Mouse (Mus musculus) embryonic facial prominence, embryonic 11.5 days (tissue): Measurements from ENCODE around the gene Top2a. TPM values are rescaled to one million over a fixed set of nuclear protein-coding genes. Genes with fewer than 3 reads are reported as not detected.
A peak's percentile ranks its signal among the peaks of the same experiment; 100 is the strongest.

ENCODE experiments used
- ATAC-seq: fragments of 200-750 bp; cut with Nextera tagmentation; replicated peaks from 2 replicates; pipeline ENCODE4 v1.8.0; 2017; ENCODE audit warnings: low read depth; ENCODE audit not compliant: insufficient number of reproducible peaks, low FRiP score, low TSS enrichment
- DNase-seq: peaks from one replicate; pipeline ENCODE4 v3.0.0-alpha.2; 2015; ENCODE audit warnings: low spot score
- H3K27ac ChIP-seq: fragments of 300-500 bp; sonication (generic); replicated peaks from 2 replicates; pipeline ENCODE4 v1.5.1; 2014; ENCODE audit warnings: mild to moderate bottlenecking, low read depth, low read length, control low read depth
- H3K27me3 ChIP-seq: fragments of 300-500 bp; sonication (generic); 2 replicates; pipeline ENCODE4 v1.6.1; 2014; ENCODE audit warnings: mild to moderate bottlenecking, low read length, moderate library complexity, mixed read lengths; ENCODE audit not compliant: control insufficient read depth, insufficient read depth
- H3K36me3 ChIP-seq: fragments of 300-500 bp; sonication (generic); replicated peaks from 2 replicates; pipeline ENCODE4 v1.6.1; 2014; ENCODE audit warnings: low read depth, mild to moderate bottlenecking, low read length, moderate library complexity, mixed read lengths; ENCODE audit not compliant: control insufficient read depth, insufficient read depth
- H3K4me1 ChIP-seq: fragments of 300-500 bp; sonication (generic); 2 replicates; pipeline ENCODE4 v1.6.1; 2014; ENCODE audit warnings: low read length, mixed read lengths; ENCODE audit not compliant: control insufficient read depth, insufficient read depth
- H3K4me2 ChIP-seq: fragments of 300-500 bp; sonication (generic); 2 replicates; pipeline ENCODE4 v1.6.1; 2014; ENCODE audit warnings: low read depth, mild to moderate bottlenecking, control low read depth, low read length, moderate library complexity
- H3K4me3 ChIP-seq: fragments of 300-500 bp; sonication (generic); 2 replicates; pipeline ENCODE4 v1.5.1; 2014; ENCODE audit warnings: low read depth, low read length, control low read depth
- H3K9ac ChIP-seq: fragments of 300-500 bp; sonication (generic); replicated peaks from 2 replicates; pipeline ENCODE4 v1.6.1; 2014; ENCODE audit warnings: mild to moderate bottlenecking, control low read depth, low read length
- H3K9me3 ChIP-seq: fragments of 300-500 bp; sonication (generic); replicated peaks from 2 replicates; pipeline ENCODE4 v1.6.1; 2016; ENCODE audit warnings: mild to moderate bottlenecking, low read length, inconsistent platforms, mixed read lengths; ENCODE audit not compliant: control insufficient read depth
- WGBS: fragments of 180-500 bp; shearing (Covaris S2); extraction: QIAGEN DNeasy Blood & Tissue Kit; methylation state at CpG from one replicate; pipeline ENCODE4 v1.1.7; 2014; 5-methylcytosine and 5-hydroxymethylcytosine counted together
- polyA plus RNA-seq: library from polyadenylated mRNA; unstranded; fragments of >200 nt; fragmentation: Nextera tagmentation; extraction: Ambion mirVana; gene quantifications from 2 replicates; pipeline ENCODE4 v1.2.1, GENCODE M21; 2014

Top2a gene
- polyA plus RNA-seq, 1 experiment from 2014 or later: 439 TPM

DNA sequence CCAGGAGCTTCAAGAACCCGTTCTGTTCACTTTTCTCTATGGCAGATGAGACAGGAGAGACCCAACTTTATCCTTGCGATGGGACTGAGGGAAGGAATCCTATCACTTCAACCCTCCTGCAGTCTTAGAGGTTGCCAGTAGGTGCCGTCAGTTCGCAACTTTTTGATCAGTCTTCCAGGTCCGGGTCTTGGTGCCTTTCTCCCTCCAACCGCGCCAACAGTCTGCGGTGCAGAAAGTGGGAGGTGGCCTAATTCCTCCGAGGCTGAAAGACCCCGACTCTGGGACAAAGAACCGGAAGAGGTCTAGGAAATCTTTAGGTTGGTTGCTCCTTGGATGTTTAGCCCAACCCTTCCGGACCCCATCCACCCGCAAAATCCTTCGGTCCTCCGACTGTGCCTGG is 15.8 kb upstream of the Top2a start:
- H3K36me3 ChIP-seq: no peaks in the 10 kb centered on the region
- peak overlapping the region; percentile 91 for H3K4me3 ChIP-seq
- WGBS: under 1% methylated on average over 15 of the region's 15 CpGs
- peak overlapping the region; percentile 96 for H3K9ac ChIP-seq
- H3K4me2 ChIP-seq: peak overlapping the region; percentile 95
- no peaks in the 10 kb centered on the region for H3K9me3 ChIP-seq
- ATAC-seq (peak; percentile 77), DNase-seq (peak; percentile 95)
- H3K27ac ChIP-seq: peak overlapping the region; percentile 97
- no peaks in the 10 kb centered on the region for H3K27me3 ChIP-seq
- H3K4me1 ChIP-seq: no peaks in the 10 kb centered on the region; the same call in 1 of the 2 replicates

- H3K27me3 ChIP-seq: no peaks in the 10 kb centered on the region
Observed at GRCm38 (mm10) chr11:99036254-99036653, 12.3 kb upstream of the Top2a start.

GRCm38 (mm10) chr11:99035350-99035749 is 11.4 kb upstream of the Top2a start:
- Histone ChIP-seq H3K9me3 (no peaks in the 10 kb centered on the region), H3K9ac (no peak overlapping the region), H3K4me3 (no peak overlapping the region), H3K36me3 (no peaks in the 10 kb centered on the region), H3K27me3 (no peaks in the 10 kb centered on the region), H3K4me1 (no peaks in the 10 kb centered on the region), H3K4me2 (no peak overlapping the region), H3K27ac (no peak overlapping the region)
- DNase-seq (peak; percentile 43), ATAC-seq (no peak)
- 70% methylated on average over 4 of the region's 4 CpGs for WGBS

More at GRCm38 (mm10) chr11:99036254-99036653, 12.3 kb upstream of the Top2a start:
- H3K36me3 ChIP-seq: no peaks in the 10 kb centered on the region
- no peak overlapping the region for H3K9ac ChIP-seq
- H3K4me3 ChIP-seq: no peak overlapping the region
- 64% methylated on average over 6 of the region's 6 CpGs for WGBS
- DNase-seq: no peak
- no peak overlapping the region for H3K27ac ChIP-seq
- ATAC-seq: no peak
- no peak overlapping the region for H3K4me2 ChIP-seq
- H3K4me1 ChIP-seq: no peaks in the 10 kb centered on the region
- H3K9me3 ChIP-seq: no peaks in the 10 kb centered on the region

GRCm38 (mm10) chr11:99026899-99027440 is 3.0 kb upstream of the Top2a start:
- Histone ChIP-seq H3K4me2 (no peak overlapping the region), H3K4me1 (no peaks in the 10 kb centered on the region; the same call in 1 of the 2 replicates), H3K36me3 (peaks cover under 1% of the 10 kb centered on the region; the same call in 1 of the 2 replicates), H3K27ac (no peak overlapping the region), H3K27me3 (no peaks in the 10 kb centered on the region), H3K9ac (no peak overlapping the region), H3K9me3 (no peaks in the 10 kb centered on the region), H3K4me3 (no peak overlapping the region)
- no peak for ATAC-seq
- 85% methylated on average over 12 of the region's 12 CpGs for WGBS
- no peak for DNase-seq

DNA sequence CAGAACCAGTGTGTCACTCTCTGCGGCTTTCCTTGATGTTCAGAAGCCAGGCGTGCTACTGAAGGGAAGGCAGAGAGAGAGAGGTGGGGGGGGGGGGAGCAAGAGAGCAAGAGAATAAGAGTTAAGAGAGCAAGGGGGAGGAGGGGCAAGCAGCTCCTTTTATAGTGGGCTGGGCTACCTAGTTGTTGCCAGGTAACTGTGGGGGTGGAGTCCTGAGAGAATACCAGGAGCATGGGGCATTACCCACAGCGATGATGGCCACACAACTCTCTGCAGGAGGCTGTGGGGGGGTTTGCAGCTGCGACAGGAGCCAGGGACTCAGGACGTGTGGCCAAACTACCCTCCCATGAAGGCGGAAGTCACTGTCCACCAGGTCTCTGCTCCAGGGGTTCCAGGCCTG is 1.9 kb upstream of the Top2a start:
- ATAC-seq (no peak), DNase-seq (no peak)
- H3K4me1 ChIP-seq: no peaks in the 10 kb centered on the region; the same call in 1 of the 2 replicates
- H3K36me3 ChIP-seq: peaks cover 6% of the 10 kb centered on the region
- no peaks in the 10 kb centered on the region for H3K9me3 ChIP-seq
- no peaks in the 10 kb centered on the region for H3K27me3 ChIP-seq
- no peak overlapping the region for H3K9ac ChIP-seq
- no peak overlapping the region for H3K27ac ChIP-seq
- 87% methylated on average over 6 of the region's 6 CpGs for WGBS
- no peak overlapping the region for H3K4me2 ChIP-seq
- no peak overlapping the region for H3K4me3 ChIP-seq

DNA sequence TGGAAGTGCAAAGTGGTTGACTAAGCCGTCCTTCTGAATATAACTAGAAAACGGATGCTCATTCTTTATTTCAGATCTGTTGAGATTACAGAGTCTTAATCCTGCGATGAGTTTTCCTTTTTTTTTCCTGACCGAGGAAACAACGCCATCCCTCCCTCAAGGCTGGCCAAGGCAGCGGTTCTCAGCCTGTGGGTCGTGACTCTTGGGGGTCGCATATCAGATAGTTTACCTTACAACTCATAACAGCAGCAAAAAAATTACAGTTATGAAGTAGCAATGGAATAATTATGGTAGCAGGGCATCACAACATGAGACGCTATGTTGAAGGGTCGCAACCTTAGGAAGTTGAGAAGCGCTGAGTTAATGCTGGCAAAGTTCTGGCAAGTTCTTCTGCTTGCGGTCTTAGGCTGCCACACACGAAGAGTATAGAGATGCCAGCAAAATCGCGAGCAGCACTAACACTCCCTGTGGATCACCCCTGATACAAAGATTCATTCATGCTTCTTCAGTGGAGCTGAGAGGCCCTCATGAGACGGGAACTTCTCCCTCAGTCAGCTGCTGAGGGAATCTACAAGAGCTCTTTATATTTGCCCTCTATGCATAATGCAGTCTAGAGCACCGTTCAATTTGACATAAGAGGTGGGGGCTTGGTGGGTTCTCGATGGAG is 612 bp upstream of the Top2a start:
- no peak overlapping the region for H3K27ac ChIP-seq

GRCm38 (mm10) chr11:99023094-99023493 is 895 bp downstream of the Top2a start:
- DNase-seq (no peak), ATAC-seq (no peak)
- Histone ChIP-seq H3K4me1 (no peaks in the 10 kb centered on the region; the same call in 1 of the 2 replicates), H3K9ac (peak overlapping the region; percentile 88), H3K9me3 (no peaks in the 10 kb centered on the region), H3K4me2 (peak overlapping the region; percentile 52), H3K27me3 (no peaks in the 10 kb centered on the region), H3K4me3 (peak overlapping the region; percentile 68), H3K27ac (no peak overlapping the region), H3K36me3 (peaks cover 7% of the 10 kb centered on the region)
- WGBS: 8% methylated on average over 4 of the region's 4 CpGs

More for the DNA sequence above, 612 bp upstream of the Top2a start:
- Histone ChIP-seq H3K4me1 (no peaks in the 10 kb centered on the region; the same call in 1 of the 2 replicates), H3K4me3 (peak overlapping the region; percentile 23), H3K9me3 (no peaks in the 10 kb centered on the region), H3K9ac (no peak overlapping the region), H3K36me3 (peaks cover 7% of the 10 kb centered on the region), H3K27me3 (no peaks in the 10 kb centered on the region), H3K4me2 (peak overlapping the region; percentile 24; the same call in 1 of the 2 replicates)
- DNase-seq (no peak), ATAC-seq (0 out of 2 replicates have a peak, but pooled peaks have one; percentile 13)
- 50% methylated on average over 18 of the region's 18 CpGs for WGBS

DNA sequence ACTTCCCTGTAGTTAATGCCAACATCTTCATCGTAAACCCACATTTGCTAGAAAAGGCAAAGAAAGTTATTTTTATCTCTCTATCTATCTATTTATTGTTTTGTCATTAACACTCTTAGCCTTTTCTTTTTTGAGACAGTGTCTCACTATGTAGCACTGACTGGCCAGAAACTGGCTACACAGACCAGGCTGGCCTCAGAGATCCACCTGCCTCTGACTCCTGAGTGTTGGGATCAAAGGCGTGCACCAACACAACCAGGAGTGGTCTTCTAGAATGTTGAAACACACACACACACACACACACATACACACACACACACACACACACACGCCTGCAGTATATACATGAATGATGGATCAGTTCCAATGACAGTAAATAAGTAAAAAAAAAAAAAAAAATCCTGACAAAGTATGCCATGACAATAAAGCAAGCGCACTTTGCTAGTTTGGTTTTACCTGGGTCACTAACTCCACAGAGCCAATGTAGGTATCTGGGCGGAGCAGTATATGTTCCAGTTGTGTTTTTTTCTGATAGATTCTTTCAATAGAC is 1.5 kb downstream of the Top2a start:
- H3K9ac ChIP-seq: no peak overlapping the region
- H3K4me2 ChIP-seq: peak overlapping the region; percentile 36
- DNase-seq (no peak), ATAC-seq (no peak)
- H3K27ac ChIP-seq: no peak overlapping the region
- H3K9me3 ChIP-seq: no peaks in the 10 kb centered on the region
- WGBS: 89% methylated on average over 5 of the region's 5 CpGs
- H3K4me3 ChIP-seq: peak overlapping the region; percentile 68
- H3K27me3 ChIP-seq: no peaks in the 10 kb centered on the region
- no peaks in the 10 kb centered on the region; the same call in 1 of the 2 replicates for H3K4me1 ChIP-seq
- H3K36me3 ChIP-seq: peaks cover 10% of the 10 kb centered on the region
